Mouse (Mus musculus): ENCODE measurements around the gene Coq9. TPM values are rescaled to one million over a fixed set of nuclear protein-coding genes. Genes with fewer than 3 reads are reported as not detected.

Gene Coq9
- total and polyA plus RNA-seq, 3 experiments, result 48.5 to 82.2 (median 68.8) TPM

DNA sequence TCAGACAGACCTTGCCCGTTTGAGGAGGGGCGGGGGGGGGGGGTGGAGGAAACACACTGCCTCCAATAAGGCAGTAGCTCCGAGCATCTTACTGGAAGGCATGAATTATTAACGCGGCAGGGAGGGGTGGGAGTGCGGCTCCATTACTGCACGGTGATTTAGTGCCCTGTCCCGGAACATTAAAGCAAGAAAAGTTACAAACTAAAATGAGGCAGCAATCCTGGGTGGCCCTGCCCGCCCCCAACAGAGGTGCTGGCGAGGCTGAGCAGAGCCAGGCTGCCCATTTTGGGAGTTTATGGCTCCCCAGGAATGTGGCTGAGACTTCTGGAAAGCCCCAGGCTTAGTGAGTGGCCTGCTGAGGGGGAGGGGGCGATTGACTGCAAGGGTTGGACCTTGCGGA lies 65.6 kb downstream of the Coq9 start:
- Histone ChIP-seq H3K79me2 (replicated peaks; ENCODE audit: control insufficient read depth, extremely low read depth, insufficient read depth, poor library complexity, severe bottlenecking) (no peaks in the 10 kb centered on the region), H3K27me3 (replicated peaks) (no peaks in the 10 kb centered on the region), H3K4me2 (ENCODE audit: insufficient read depth, low read depth, poor library complexity, severe bottlenecking) (no peak overlapping the region), H3K4me3 (replicated peaks in 1 of 3; ENCODE audit: low read depth in 2 of 3, low read length in 2 of 3, poor library complexity in 1 of 3) (no peak overlapping the region), H3K4me1 (ENCODE audit: control insufficient read depth in 1 of 2, insufficient read depth in 2 of 2) (peaks cover 6 to 17% of the 10 kb centered on the region in 2 experiments), H3K36me3 (replicated peaks in 1 of 2; ENCODE audit: control insufficient read depth in 1 of 2, insufficient read depth in 1 of 2, low read length in 1 of 2) (peaks cover 2 to 29% of the 10 kb centered on the region in 2 experiments), H3K9ac (ENCODE audit: insufficient read depth, low read depth) (no peak overlapping the region), H3K9me3 (replicated peaks; ENCODE audit: low read length) (no peaks in the 10 kb centered on the region), H3K27ac (ENCODE audit: insufficient read depth, low read depth) (no peak overlapping the region)
- TF ChIP-seq MEF2A (IDR thresholded peaks at IDR 0.05; ENCODE audit: borderline replicate concordance, low read depth, low read length) (no peak), POLR2AphosphoS2 (IDR thresholded peaks at IDR 0.05; ENCODE audit: low read depth, low read length) (no peak), RCOR1 (conservative IDR thresholded peaks at IDR 0.05; ENCODE audit: low read depth, low read length) (no peak)
- in situ Hi-C loops (cut with MboI; ENCODE audit: low pct_ligation_motif_present, low pct_unique_long_range_greater_than_20kb, low sequenced_read_pairs), result loop anchor here (10.0 kb wide), 1 partner anchor 199 kb away; no protein-coding TSS in a partner anchor
- dilution Hi-C loops (cut with MboI; ENCODE audit: extremely low pct_ligation_motif_present, extremely low pct_unique_long_range_greater_than_20kb, low sequenced_read_pairs), result no loop called here
- DNase-seq (ENCODE audit: extremely low read depth), result no peak

Other genes starting within 250 kb of the Coq9 start
- gene Rspry1, start 236.4 kb upstream of the Coq9 start, total RNA-seq (2012; rRNA removed), result 17.5 and 18.0 TPM in 2 replicates
- 23.5 and 26.9 TPM in 2 replicates for gene Rspry1, start 236.4 kb upstream of the Coq9 start, total RNA-seq (2014; rRNA removed)
- gene Rspry1, start 236.4 kb upstream of the Coq9 start, polyA plus RNA-seq (2012; ENCODE audit: insufficient read length, low read depth), result 11.4 and 13.4 TPM in 2 replicates
- gene Fam192a, start 236.3 kb upstream of the Coq9 start, total RNA-seq (2012; rRNA removed), result 30.7 and 35.5 TPM in 2 replicates
- gene Fam192a, start 236.3 kb upstream of the Coq9 start, total RNA-seq (2014; rRNA removed), result 37.6 and 43.7 TPM in 2 replicates
- 80.3 and 95.6 TPM in 2 replicates for gene Fam192a, start 236.3 kb upstream of the Coq9 start, polyA plus RNA-seq (2012; ENCODE audit: insufficient read length, low read depth)
- gene Arl2bp, start 171.7 kb upstream of the Coq9 start, total RNA-seq (2012; rRNA removed), result 24.8 and 29.4 TPM in 2 replicates
- gene Arl2bp, start 171.7 kb upstream of the Coq9 start, total RNA-seq (2014; rRNA removed), result 71.2 and 85.1 TPM in 2 replicates
- 107 and 114 TPM in 2 replicates for gene Arl2bp, start 171.7 kb upstream of the Coq9 start, polyA plus RNA-seq (2012; ENCODE audit: insufficient read length, low read depth)
- 25.9 and 29.5 TPM in 2 replicates for gene Pllp, start 142.0 kb upstream of the Coq9 start, total RNA-seq (2012; rRNA removed)
- gene Pllp, start 142.0 kb upstream of the Coq9 start, total RNA-seq (2014; rRNA removed), result 5.1 and 5.3 TPM in 2 replicates
- 3.7 and 6.1 TPM in 2 replicates for gene Pllp, start 142.0 kb upstream of the Coq9 start, polyA plus RNA-seq (2012; ENCODE audit: insufficient read length, low read depth)
- gene Ccl22, start 92.7 kb upstream of the Coq9 start, total RNA-seq (2012; rRNA removed), result 1,648 and 3,114 TPM in 2 replicates
- 1,111 and 1,396 TPM in 2 replicates for gene Ccl22, start 92.7 kb upstream of the Coq9 start, total RNA-seq (2014; rRNA removed)
- 4,019 and 4,546 TPM in 2 replicates for gene Ccl22, start 92.7 kb upstream of the Coq9 start, polyA plus RNA-seq (2012; ENCODE audit: insufficient read length, low read depth)
- 2.5 and 3.7 TPM in 2 replicates for gene Cx3cl1, start 66.3 kb upstream of the Coq9 start, total RNA-seq (2012; rRNA removed)
- 0.19 TPM in 1 of 2 replicates, not detected in the other for gene Cx3cl1, start 66.3 kb upstream of the Coq9 start, total RNA-seq (2014; rRNA removed)
- 4.2 and 4.6 TPM in 2 replicates for gene Cx3cl1, start 66.3 kb upstream of the Coq9 start, polyA plus RNA-seq (2012; ENCODE audit: insufficient read length, low read depth)
- gene Ccl17, start 27.9 kb upstream of the Coq9 start, total RNA-seq (2012; rRNA removed), result 2.1 and 2.2 TPM in 2 replicates
- gene Ccl17, start 27.9 kb upstream of the Coq9 start, total RNA-seq (2014; rRNA removed), result 2.5 and 2.6 TPM in 2 replicates
- 1.3 and 2.5 TPM in 2 replicates for gene Ccl17, start 27.9 kb upstream of the Coq9 start, polyA plus RNA-seq (2012; ENCODE audit: insufficient read length, low read depth)
- 83.1 and 99.8 TPM in 2 replicates for gene Ciapin1, start within 50 bp of the Coq9 start, total RNA-seq (2012; rRNA removed)
- 89.4 and 97.1 TPM in 2 replicates for gene Ciapin1, start within 50 bp of the Coq9 start, total RNA-seq (2014; rRNA removed)
- gene Ciapin1, start within 50 bp of the Coq9 start, polyA plus RNA-seq (2012; ENCODE audit: insufficient read length, low read depth), result 139 and 189 TPM in 2 replicates
- gene Polr2c, start 19.1 kb downstream of the Coq9 start, total RNA-seq (2012; rRNA removed), result 93.2 and 102 TPM in 2 replicates
- 120 and 130 TPM in 2 replicates for gene Polr2c, start 19.1 kb downstream of the Coq9 start, total RNA-seq (2014; rRNA removed)
- 134 and 141 TPM in 2 replicates for gene Polr2c, start 19.1 kb downstream of the Coq9 start, polyA plus RNA-seq (2012; ENCODE audit: insufficient read length, low read depth)
- 1.8 and 2.3 TPM in 2 replicates for gene Dok4, start 38.0 kb downstream of the Coq9 start, total RNA-seq (2012; rRNA removed)
- 1.6 and 2.3 TPM in 2 replicates for gene Dok4, start 38.0 kb downstream of the Coq9 start, total RNA-seq (2014; rRNA removed)
- gene Dok4, start 38.0 kb downstream of the Coq9 start, polyA plus RNA-seq (2012; ENCODE audit: insufficient read length, low read depth), result 1.7 and 1.9 TPM in 2 replicates
- 5.8 and 5.9 TPM in 2 replicates for gene Ccdc102a, start 79.8 kb downstream of the Coq9 start, total RNA-seq (2012; rRNA removed)
- gene Ccdc102a, start 79.8 kb downstream of the Coq9 start, total RNA-seq (2014; rRNA removed), result 2.1 and 2.5 TPM in 2 replicates
- 2.8 and 4.5 TPM in 2 replicates for gene Ccdc102a, start 79.8 kb downstream of the Coq9 start, polyA plus RNA-seq (2012; ENCODE audit: insufficient read length, low read depth)
- gene Adgrg5, start 85.4 kb downstream of the Coq9 start, total RNA-seq (2012; rRNA removed), result 0.81 and 1.0 TPM in 2 replicates
- 5.2 and 6.9 TPM in 2 replicates for gene Adgrg5, start 85.4 kb downstream of the Coq9 start, total RNA-seq (2014; rRNA removed)
- 9.2 and 10.0 TPM in 2 replicates for gene Adgrg5, start 85.4 kb downstream of the Coq9 start, polyA plus RNA-seq (2012; ENCODE audit: insufficient read length, low read depth)
- gene Adgrg1, start 136.4 kb downstream of the Coq9 start, total RNA-seq (2012; rRNA removed), result 0.34 and 0.42 TPM in 2 replicates
- 1.1 and 1.2 TPM in 2 replicates for gene Adgrg1, start 136.4 kb downstream of the Coq9 start, total RNA-seq (2014; rRNA removed)
- gene Adgrg1, start 136.4 kb downstream of the Coq9 start, polyA plus RNA-seq (2012; ENCODE audit: insufficient read length, low read depth), result 2.0 and 2.5 TPM in 2 replicates
- not detected in 2 replicates for gene Adgrg3, start 179.4 kb downstream of the Coq9 start, total RNA-seq (2012; rRNA removed)
- gene Adgrg3, start 179.4 kb downstream of the Coq9 start, total RNA-seq (2014; rRNA removed), result not detected in 2 replicates
- gene Adgrg3, start 179.4 kb downstream of the Coq9 start, polyA plus RNA-seq (2012; ENCODE audit: insufficient read length, low read depth), result not detected in 2 replicates
- not detected in 2 replicates for gene Drc7, start 216.8 kb downstream of the Coq9 start, total RNA-seq (2012; rRNA removed)
- gene Drc7, start 216.8 kb downstream of the Coq9 start, total RNA-seq (2014; rRNA removed), result not detected in 2 replicates
- not detected in 2 replicates for gene Drc7, start 216.8 kb downstream of the Coq9 start, polyA plus RNA-seq (2012; ENCODE audit: insufficient read length, low read depth)
- gene Katnb1, start 242.9 kb downstream of the Coq9 start, total RNA-seq (2012; rRNA removed), result 17.3 and 19.8 TPM in 2 replicates
- 8.9 and 9.8 TPM in 2 replicates for gene Katnb1, start 242.9 kb downstream of the Coq9 start, total RNA-seq (2014; rRNA removed)
- 13.1 and 14.1 TPM in 2 replicates for gene Katnb1, start 242.9 kb downstream of the Coq9 start, polyA plus RNA-seq (2012; ENCODE audit: insufficient read length, low read depth)

Data from CH12.LX (cell line).